Mouse (Mus musculus): ENCODE results near the gene Pde4d.
A peak's percentile ranks its signal among the peaks of the same experiment; 100 is the strongest.

Pde4d gene

GRCm38 (mm10) chr13:109255634-109256033 lies 805.9 kb downstream of the Pde4d start:
- DNase-seq = peak in 1 of 2 experiments; percentile 29

GRCm38 (mm10) chr13:109260220-109260795 lies 810.6 kb downstream of the Pde4d start:
- DNase-seq = peak; percentile 68

- DNase-seq = no peak
Observed at GRCm38 (mm10) chr13:109260796-109261516, 811.2 kb downstream of the Pde4d start.

- no peak for DNase-seq
Observed at GRCm38 (mm10) chr13:109261642-109262220, 812.0 kb downstream of the Pde4d start.

DNA sequence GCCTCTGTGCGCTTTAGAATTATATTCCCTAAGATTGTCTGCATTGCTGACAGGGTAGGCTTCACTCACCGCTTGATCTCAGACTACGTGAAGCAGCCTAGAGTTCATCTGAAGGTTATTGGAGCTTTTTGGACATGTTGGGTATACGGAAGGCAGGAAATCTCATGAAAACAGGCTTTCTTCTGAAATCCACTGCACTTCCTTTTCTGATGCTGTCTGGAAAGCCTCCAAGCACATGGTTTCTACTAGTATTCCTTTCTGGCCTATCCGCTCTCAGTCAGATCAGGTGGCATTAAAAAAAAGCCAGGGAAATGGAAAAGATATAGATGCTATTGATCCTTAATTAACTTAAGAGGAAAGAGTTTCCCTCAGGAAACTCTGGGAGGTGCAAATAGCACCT lies 812.8 kb downstream of the Pde4d start:
- no peak for DNase-seq

- no peak for DNase-seq
Observed at GRCm38 (mm10) chr13:109263833-109264232, 814.1 kb downstream of the Pde4d start.

DNA sequence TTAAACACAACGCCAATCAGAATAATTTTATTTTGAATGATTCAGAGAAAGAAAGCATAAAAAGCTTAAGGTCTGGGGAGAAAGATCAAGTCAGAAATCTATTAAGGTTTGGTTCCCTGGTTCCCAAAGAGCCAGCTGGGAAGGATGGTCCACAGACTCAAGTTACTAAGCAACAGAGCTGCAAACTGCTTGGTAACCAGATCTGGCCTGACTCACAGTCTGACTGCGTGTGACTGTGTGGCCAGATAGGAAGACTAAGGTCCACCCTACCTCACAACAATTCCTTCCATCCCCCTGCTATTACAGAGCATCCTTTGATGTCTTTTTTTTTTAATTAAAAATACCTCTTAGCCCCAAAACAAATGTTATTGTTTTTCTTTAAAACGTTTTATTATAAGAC lies 818.5 kb downstream of the Pde4d start:
- peak; percentile 28 to 34 for DNase-seq

DNA sequence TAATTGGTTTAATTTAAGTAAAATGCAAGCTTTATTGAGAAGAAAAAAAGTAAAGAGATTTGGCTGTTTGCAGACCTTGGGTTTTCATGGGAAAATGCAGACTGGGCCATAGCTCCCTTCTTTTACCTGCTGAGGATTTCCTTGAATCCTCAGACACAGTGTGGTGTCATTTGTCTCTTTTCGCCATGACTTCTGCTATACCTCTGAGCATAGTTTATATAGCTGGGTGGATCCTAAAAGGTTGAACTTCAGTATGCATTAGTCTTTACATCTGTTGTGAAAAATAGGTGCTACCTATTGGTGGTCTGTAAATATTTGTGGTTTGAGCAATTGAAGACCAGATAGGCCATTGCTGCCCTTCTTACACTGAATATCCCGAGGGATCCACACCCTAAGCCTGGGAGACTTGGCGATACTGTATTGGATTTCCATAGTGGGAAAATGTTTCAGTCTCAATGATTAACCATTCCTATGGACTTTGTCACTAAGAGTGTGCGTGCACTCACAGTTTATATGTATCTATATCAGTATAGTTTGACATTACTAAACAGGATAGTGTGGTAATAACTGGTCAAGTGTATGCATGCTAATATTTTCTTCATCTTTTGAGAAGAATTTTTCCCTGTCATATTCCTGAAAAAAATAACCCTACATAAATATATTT lies 819.0 kb downstream of the Pde4d start:
- DNase-seq = no peak

DNA sequence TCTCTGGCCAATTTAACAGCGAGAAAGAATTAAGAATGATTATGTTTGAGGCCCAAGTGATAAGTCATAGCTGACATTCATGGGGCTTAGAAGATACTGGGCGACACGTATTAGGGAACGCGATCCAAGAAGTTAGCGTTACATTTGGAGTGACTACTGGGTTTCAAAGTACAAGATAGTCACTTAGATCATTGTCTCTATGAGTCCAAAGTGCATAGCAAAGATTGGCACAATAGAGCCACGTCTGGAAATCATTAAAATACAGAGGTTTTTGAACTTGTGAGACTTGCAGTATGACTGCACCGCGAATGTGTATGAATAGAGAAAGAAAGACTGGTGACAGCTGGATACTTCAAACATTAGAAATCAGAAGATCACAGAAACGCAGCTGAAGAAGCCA lies 825.1 kb downstream of the Pde4d start:
- DNase-seq = no peak

- peak in 1 of 2 experiments; percentile 32 for DNase-seq
Observed at GRCm38 (mm10) chr13:109277792-109278191, 828.0 kb downstream of the Pde4d start.

DNA sequence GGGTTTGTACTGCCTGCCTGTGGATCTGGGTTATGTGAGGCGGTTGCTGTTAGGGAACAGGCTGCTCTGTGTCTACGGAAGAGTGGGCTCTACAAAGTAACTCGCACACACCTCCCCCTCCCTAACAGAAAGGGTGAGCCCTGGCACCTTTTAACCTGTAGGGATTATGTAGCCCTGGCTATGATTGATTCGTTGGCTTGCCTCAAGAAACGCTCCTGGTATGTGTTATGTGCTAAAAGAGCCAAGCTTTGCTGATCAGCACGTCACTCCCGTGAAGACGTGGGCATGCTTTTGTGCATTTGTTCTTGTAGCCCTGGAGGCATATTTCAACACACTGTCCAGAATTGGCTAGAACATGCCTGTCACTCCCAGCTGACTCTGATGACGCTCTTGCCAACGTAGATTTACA lies 828.8 kb downstream of the Pde4d start:
- DNase-seq = peak in 1 of 2 experiments; percentile 28

DNA sequence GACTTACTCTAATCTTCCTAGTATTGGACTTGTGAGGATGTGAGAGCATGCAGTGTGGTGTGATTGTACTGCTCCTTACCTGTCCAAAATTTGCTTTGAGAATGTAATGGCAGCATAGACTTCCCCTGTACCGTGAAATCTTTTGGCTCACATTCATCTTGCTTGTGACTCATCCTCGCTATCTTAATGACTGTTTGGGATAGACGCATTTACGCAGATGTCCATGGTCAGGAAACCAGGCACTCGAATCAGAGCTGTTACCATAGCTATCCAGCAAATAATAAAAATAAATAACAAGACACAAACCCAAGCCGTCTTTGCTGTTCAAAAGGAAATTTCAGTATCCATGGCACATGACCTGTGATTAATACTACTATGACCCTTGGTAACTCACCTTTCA lies 829.5 kb downstream of the Pde4d start:
- no peak for DNase-seq

DNA sequence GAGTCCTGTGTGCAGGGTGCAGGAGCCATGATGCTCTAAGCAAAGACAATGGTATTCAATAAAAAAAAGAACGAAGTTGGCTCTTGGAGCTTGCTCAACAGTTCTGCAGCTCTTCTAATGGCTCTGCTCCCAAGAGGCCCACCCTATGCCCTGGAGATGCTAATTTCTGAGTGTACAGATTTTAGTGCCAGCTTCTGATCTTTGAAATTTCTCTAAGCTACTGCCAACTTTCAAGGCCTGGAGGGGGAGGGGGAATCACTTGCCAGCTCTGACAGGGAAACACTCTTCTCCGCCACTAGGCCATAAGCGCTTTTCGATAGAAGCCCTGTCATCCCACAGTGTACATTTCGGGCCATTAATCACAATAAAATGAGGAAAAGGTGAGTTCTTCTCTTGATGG lies 830.7 kb downstream of the Pde4d start:
- DNase-seq = peak in 1 of 2 experiments; percentile 29

- DNase-seq = no peak
Observed at GRCm38 (mm10) chr13:109287465-109287864, 837.7 kb downstream of the Pde4d start.

DNA sequence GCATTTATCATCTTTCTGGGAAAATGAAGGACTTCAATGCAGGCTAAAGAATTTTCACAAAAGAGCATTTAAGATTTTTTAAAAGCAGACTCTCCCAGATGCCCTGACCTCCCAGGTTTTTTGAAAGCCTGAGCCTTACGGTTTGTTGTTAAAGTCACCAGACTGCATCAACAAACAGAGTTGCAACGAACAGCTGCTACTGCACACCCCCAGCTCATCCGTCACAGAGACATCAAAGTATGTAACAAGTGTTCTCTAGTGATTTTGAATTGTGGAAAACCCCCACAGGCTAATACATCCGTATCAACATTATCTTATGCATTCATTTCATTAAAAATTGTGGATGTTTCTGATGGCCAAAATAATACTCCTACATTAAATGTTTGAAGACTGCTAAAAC lies 841.2 kb downstream of the Pde4d start:
- DNase-seq = no peak

DNA sequence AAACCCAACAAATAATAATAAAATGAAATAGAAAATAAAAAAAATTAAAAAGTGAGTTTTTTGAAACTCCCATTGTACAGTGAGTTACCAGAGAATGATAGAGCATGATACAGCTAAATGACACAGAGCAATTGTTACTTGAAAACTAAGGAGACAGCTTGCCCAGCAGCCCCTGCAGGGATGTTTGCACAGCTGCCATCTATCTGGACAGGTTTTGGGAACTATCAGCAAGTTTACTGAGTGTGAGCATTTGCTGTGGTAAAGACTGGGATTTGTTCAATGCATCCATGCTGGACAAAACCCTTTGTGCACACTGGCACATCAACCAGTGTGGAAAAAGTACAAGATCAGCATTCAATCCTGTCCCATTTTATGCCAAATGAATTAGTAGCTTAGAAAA lies 843.3 kb downstream of the Pde4d start:
- DNase-seq = no peak

DNA sequence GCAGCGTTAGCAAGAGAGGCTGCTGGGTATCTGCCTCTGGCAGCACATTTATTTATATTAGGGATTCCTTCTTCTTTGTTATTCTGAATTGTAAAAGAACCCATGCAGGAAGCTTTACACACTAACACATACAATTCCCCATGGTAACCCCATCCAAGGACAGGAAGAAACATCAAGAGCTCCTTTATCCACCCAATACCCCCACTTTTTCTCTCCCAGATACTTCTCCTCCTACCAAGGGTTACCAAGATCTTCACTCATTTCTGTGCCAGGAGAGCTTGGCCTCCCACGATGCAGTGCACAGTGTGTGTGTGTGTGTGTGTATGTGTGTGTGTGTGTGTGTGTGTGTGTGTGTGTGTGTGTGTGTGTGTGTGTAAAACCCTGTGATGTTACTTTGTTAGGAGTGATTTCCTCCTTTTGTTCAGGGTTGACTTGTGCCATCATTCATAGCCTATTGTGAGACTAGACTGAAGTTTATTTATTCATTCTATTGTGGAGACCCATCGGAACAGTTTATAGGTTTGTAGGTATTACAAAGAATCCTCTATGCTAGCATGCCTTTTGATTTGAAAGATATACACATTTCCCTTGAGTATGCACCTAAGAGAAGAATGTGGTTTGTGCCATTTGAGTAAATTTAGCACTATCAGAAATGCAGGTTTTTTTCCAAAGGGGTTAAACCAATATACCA lies 846.7 kb downstream of the Pde4d start:
- no peak for DNase-seq

DNA sequence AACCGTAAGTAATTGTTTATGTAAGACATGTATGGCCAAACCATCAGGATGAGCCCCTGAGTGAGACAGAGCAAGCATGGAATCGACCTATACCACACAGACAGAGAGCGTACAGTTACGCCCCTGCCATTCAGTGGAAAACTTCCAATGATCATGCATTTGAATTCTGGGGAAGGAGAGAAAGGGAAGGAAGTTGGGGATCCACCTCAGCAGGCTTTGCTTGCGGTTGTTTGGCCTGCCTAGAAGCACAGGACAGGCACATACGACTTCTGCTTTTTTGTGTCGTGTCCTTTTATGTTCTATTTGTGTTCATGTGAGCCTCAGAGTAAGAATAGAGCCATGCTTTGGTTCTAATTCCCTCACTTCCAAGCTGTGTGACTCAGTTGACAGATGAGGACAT lies 849.1 kb downstream of the Pde4d start:
- DNase-seq = no peak

GRCm38 (mm10) chr13:109299511-109300250 lies 849.9 kb downstream of the Pde4d start:
- no peak for DNase-seq

DNA sequence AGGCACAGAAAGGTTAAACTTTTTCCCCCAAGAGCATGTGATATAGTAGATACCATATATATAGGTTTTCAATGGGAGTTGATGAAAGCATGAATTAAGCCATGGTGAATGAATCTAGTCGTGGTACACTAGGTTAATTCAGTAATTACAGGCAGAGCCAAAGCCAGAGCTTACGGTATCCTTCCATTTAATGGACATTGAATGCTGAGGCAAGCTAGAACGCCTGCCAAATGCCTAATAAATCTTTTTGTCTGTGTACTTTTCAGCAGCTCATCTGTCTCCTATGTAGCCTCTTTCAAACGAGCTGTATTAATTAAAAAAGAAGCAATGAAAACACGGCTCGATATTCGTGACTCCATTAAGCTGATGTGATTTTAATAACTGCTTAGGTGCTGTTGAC lies 862.8 kb downstream of the Pde4d start:
- DNase-seq = no peak

- no peak for DNase-seq
Observed at GRCm38 (mm10) chr13:109315608-109316007, 865.9 kb downstream of the Pde4d start.

- DNase-seq = no peak
Observed at GRCm38 (mm10) chr13:109317644-109318043, 867.9 kb downstream of the Pde4d start.

All from cerebellum, postnatal 14 days (tissue).